Mouse (Mus musculus) midbrain, embryonic 15.5 days (tissue): ENCODE data around the gene Tm2d1. TPM values are rescaled to one million over a fixed set of nuclear protein-coding genes. Genes with fewer than 3 reads are reported as not detected.

ENCODE experiments used
- ATAC-seq: fragments of 200-750 bp; cut with Nextera tagmentation; replicated peaks from 2 replicates; pipeline ENCODE4 v1.8.0; 2017; ENCODE audit warnings: moderate TSS enrichment
- H3K27ac ChIP-seq: fragments of 300-500 bp; sonication (generic); 2 replicates; pipeline ENCODE4 v1.5.1; 2015; ENCODE audit warnings: mild to moderate bottlenecking, inconsistent platforms
- H3K27me3 ChIP-seq: fragments of 300-500 bp; sonication (generic); replicated peaks from 2 replicates; pipeline ENCODE4 v1.6.1; 2015; ENCODE audit warnings: inconsistent platforms
- H3K36me3 ChIP-seq: fragments of 300-500 bp; sonication (generic); replicated peaks from 2 replicates; pipeline ENCODE4 v1.6.1; 2015; ENCODE audit warnings: inconsistent platforms
- H3K4me1 ChIP-seq: fragments of 300-500 bp; sonication (generic); 2 replicates; pipeline ENCODE4 v1.6.1; 2015; ENCODE audit warnings: inconsistent platforms
- H3K4me2 ChIP-seq: fragments of 300-500 bp; sonication (generic); 2 replicates; pipeline ENCODE4 v1.6.1; 2015; ENCODE audit warnings: inconsistent platforms, mild to moderate bottlenecking, moderate library complexity
- H3K4me3 ChIP-seq: fragments of 300-500 bp; sonication (generic); 2 replicates; pipeline ENCODE4 v1.5.1; 2015; ENCODE audit warnings: mild to moderate bottlenecking, inconsistent platforms
- H3K9ac ChIP-seq: fragments of 300-500 bp; sonication (generic); 2 replicates; pipeline ENCODE4 v1.6.1; 2015; ENCODE audit warnings: mild to moderate bottlenecking, inconsistent platforms
- H3K9me3 ChIP-seq: fragments of 300-500 bp; sonication (generic); 2 replicates; pipeline ENCODE4 v1.6.1; 2016; ENCODE audit warnings: inconsistent platforms
- WGBS: fragments of 180-500 bp; shearing (Covaris S2); methylation state at CpG from one replicate; pipeline ENCODE4 v1.1.7; 2015; ENCODE audit warnings: mixed read lengths; 5-methylcytosine and 5-hydroxymethylcytosine counted together
- polyA plus RNA-seq: library from polyadenylated mRNA; unstranded; fragments of >200 nt; fragmentation: Nextera tagmentation; extraction: Ambion mirVana; gene quantifications from 2 replicates; pipeline ENCODE4 v1.2.1, GENCODE M21; 2015

Gene Tm2d1
- polyA plus RNA-seq, 1 experiment from 2014 or later = 118 TPM

DNA sequence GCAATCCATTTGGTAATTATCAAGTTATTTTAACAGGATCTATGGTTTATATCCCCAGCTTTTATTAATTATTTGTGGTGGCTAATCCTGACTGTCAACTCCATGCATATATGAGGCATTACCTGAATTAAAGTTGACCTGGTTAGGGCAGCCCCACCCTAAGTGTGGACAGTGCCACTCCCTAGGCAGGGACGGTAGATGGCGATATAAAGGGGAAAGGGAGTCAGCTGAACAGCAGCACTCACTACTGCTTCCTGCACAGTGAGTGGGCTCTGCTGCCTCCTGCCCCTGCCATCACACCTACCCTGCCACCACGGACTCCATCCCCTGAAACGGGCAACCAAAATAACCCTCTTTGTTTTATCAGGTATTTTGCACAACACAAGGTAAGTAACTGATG, 7.7 kb downstream of the Tm2d1 start:
- WGBS = 61% methylated on average over 4 of the region's 4 CpGs
- Histone ChIP-seq H3K9me3 (no peaks in the 10 kb centered on the region), H3K4me2 (no peak overlapping the region), H3K4me3 (no peak overlapping the region), H3K27ac (no peak overlapping the region), H3K4me1 (no peaks in the 10 kb centered on the region), H3K9ac (no peak overlapping the region), H3K27me3 (no peaks in the 10 kb centered on the region), H3K36me3 (0 out of 2 replicates have a peak, but pooled peaks cover 3% of the 10 kb centered on the region)
- no peak for ATAC-seq

DNA sequence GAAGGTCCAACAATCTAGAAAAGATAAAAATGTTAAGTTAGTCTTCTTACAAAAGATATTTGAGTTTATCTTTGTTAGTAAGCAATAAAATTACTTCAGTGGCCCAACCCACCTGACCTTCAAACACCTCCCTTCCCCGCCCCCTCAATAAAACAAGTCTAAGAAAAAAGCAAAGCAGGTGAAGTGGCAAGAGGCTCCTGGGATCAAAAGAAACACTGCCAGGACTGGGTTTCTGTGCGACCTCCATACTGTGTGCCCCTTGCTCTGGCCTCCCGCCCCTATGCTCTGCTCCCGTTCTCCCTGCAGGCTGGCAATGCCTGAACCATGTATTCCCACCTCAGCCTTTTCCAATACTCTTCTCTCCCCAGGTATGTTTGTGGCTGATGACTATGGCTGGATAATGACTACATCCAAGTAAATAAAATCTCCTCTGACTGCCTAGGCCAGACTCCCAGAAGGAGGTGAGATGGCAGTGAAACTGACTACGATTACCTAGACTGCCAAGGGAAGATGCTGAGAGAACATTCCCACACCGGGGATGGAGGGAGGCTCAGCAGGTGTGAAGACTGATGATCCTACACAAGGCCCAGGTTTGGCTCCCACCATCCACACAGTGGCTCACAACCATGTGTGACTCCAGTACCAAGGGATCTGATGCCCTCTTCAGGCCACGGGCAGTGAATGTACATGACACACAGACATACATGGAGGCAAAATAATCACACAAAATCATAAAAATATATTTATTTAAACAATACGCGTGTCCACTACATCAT, 24.9 kb downstream of the Tm2d1 start:
- Histone ChIP-seq H3K9ac (no peak overlapping the region), H3K4me3 (no peak overlapping the region), H3K4me2 (no peak overlapping the region), H3K9me3 (no peaks in the 10 kb centered on the region), H3K4me1 (no peaks in the 10 kb centered on the region), H3K27ac (no peak overlapping the region), H3K27me3 (no peaks in the 10 kb centered on the region), H3K36me3 (peaks cover 10% of the 10 kb centered on the region)
- no peak for ATAC-seq
- WGBS = 98% methylated on average over 9 of the region's 9 CpGs

DNA sequence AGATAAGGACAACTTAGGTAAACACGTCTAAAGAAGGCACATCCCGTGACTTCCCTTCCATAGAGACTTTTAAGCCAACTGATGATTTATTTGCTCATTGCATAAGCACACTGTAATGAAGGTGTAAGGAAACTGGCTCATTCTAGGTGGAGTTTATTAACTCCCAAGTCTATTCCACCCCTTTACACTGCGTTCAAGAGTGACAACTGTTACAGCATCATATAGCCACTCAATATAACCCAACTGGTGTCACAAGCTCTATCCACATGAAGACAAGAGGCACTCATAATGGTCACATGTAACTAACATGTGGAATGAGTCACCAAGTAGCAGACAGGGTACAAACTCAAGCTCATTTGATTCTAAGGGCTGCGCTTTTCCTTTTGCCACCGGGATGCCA, 34.5 kb downstream of the Tm2d1 start:
- no peak overlapping the region for H3K27ac ChIP-seq
- WGBS = 87% methylated on average over 5 of the region's 5 CpGs
- no peaks in the 10 kb centered on the region for H3K27me3 ChIP-seq
- no peak overlapping the region for H3K9ac ChIP-seq
- no peaks in the 10 kb centered on the region for H3K36me3 ChIP-seq
- H3K4me3 ChIP-seq = no peak overlapping the region
- H3K4me1 ChIP-seq = no peaks in the 10 kb centered on the region
- no peak for ATAC-seq
- H3K9me3 ChIP-seq = no peaks in the 10 kb centered on the region
- H3K4me2 ChIP-seq = no peak overlapping the region

DNA sequence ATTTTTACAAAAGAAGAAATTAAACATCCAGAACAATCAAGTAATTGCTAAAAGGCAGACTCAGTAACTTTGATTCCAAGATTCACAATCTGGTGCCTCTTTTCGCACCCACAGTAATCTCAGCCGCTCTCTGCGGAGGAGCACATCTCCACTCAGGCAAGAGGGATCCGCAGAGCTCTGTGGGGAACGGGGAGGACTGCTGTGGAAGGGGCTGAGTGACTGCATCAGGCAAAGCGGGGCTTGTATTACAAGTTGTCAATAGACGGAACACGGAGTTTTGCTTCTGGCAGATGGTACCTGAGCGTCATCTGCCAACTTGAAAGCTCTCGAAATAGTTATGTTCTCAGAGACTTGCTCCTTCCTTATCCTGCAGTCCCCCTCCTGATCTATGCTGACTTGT, 37.3 kb downstream of the Tm2d1 start:
- Histone ChIP-seq H3K36me3 (no peaks in the 10 kb centered on the region), H3K4me1 (no peaks in the 10 kb centered on the region), H3K27me3 (no peaks in the 10 kb centered on the region), H3K9me3 (no peaks in the 10 kb centered on the region), H3K4me2 (no peak overlapping the region), H3K9ac (no peak overlapping the region), H3K27ac (no peak overlapping the region), H3K4me3 (no peak overlapping the region)
- ATAC-seq = no peak
- WGBS = 89% methylated on average over 10 of the region's 10 CpGs

DNA sequence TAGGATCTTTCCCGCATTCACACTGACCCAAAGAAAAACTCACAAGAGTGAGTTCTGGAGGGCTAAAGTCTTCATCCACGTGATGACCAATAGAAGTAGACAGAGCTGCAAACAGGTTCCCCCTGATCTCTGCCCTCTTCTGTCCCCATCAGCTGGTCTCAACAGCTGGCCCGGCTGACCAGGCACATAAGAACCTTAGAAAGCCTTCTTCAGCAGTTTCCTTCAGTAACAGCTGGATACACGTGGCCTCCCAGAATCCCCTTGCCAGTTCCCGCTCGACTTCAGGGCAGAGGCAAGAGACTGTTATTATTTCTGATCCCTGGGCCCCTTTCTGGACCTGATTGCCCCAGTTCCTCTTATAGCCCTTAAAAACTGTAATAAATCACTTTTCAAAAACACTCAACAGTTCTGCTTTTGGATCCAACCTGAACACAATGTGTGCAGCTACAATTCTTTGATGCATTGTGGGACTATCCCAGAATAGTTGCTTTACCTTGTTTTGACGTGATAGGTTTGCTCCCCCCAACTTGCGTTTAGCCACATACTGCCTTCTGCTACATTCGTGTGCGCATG, 43.0 kb downstream of the Tm2d1 start:
- no peaks in the 10 kb centered on the region for H3K9me3 ChIP-seq
- no peaks in the 10 kb centered on the region for H3K36me3 ChIP-seq
- ATAC-seq = no peak
- no peak overlapping the region for H3K9ac ChIP-seq
- 81% methylated on average over 10 of the region's 10 CpGs for WGBS
- H3K27me3 ChIP-seq = no peaks in the 10 kb centered on the region
- H3K4me2 ChIP-seq = no peak overlapping the region
- no peak overlapping the region for H3K27ac ChIP-seq
- 0 out of 2 replicates have a peak, but pooled peaks cover 11% of the 10 kb centered on the region for H3K4me1 ChIP-seq
- no peak overlapping the region for H3K4me3 ChIP-seq

DNA sequence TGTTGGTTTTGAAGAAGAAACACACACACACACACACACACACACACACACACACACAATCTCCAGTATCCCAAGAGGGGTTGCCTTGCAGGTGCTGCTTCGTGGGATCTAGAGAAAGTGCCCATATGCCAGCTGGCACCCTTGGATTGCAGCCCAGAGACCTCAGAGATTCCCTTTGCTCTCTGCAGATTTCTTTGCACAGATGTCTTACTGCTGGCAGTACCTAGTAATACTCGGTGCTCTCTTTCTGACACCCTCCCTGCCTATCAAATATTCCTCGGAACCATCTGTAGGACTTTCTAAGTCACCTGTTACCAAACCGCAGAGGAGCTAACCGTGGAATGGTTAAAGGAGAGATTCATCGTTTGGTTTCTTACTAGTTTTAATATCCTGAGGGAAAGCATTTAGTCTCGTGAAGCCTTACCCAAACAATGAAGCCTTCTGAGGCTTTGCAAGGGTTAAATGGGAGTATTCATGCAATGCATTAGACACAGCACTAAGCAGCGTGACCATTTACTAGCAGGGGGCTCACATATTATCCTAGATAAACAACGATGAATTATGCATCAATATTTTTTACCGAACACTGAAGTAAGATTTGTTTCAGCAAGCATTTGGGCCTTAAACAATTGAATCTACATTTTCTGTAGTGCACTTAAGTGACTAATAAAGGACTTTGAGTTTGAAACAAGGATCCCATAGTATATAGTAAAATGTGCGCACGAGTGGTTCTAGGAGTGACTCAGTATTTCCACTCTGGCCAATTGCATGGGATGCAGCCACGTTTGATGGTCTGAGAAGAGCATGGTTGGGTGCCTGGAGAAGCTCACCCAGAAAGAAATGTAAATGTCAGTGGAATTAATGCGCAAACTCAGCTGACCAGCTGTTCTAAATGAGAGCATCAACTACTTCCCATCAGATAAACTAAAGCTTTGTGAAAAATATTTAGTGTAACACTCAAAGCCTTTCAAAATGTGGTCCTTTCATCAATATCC, 44.2 kb downstream of the Tm2d1 start:
- no peak overlapping the region for H3K4me3 ChIP-seq
- H3K4me1 ChIP-seq = 0 out of 2 replicates have a peak, but pooled peaks cover 11% of the 10 kb centered on the region
- WGBS = 36% methylated on average over 14 of the region's 14 CpGs
- H3K36me3 ChIP-seq = no peaks in the 10 kb centered on the region
- H3K9ac ChIP-seq = no peak overlapping the region
- H3K27ac ChIP-seq = no peak overlapping the region
- no peak overlapping the region for H3K4me2 ChIP-seq
- H3K9me3 ChIP-seq = no peaks in the 10 kb centered on the region
- ATAC-seq = peak; percentile 52; the same call in 1 of the 2 replicates
- H3K27me3 ChIP-seq = no peaks in the 10 kb centered on the region

DNA sequence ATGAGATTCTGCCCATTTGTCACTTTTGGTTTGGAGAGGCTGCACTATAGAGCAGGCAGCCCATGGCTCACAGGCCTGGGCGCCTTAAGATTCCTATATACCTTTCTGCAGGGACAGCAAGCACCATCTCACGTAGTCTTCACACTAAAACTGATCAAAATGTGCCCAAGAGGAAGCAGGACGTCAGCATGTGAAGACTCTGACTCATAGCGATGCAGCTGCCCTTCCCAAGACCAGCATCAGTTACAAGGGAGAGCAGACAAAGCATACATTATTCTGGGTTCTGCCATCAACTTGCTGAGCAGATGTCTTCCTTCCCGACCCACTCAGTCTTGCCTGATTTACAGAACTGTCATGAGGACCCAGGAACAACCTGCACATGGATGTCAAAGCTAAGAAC, 45.9 kb downstream of the Tm2d1 start:
- H3K4me1 ChIP-seq = 0 out of 2 replicates have a peak, but pooled peaks cover 11% of the 10 kb centered on the region
- ATAC-seq = no peak
- no peak overlapping the region for H3K4me3 ChIP-seq
- H3K9me3 ChIP-seq = no peaks in the 10 kb centered on the region
- H3K27me3 ChIP-seq = no peaks in the 10 kb centered on the region
- H3K4me2 ChIP-seq = no peak overlapping the region
- 85% methylated on average over 5 of the region's 5 CpGs for WGBS
- no peak overlapping the region for H3K9ac ChIP-seq
- no peaks in the 10 kb centered on the region for H3K36me3 ChIP-seq
- no peak overlapping the region for H3K27ac ChIP-seq

DNA sequence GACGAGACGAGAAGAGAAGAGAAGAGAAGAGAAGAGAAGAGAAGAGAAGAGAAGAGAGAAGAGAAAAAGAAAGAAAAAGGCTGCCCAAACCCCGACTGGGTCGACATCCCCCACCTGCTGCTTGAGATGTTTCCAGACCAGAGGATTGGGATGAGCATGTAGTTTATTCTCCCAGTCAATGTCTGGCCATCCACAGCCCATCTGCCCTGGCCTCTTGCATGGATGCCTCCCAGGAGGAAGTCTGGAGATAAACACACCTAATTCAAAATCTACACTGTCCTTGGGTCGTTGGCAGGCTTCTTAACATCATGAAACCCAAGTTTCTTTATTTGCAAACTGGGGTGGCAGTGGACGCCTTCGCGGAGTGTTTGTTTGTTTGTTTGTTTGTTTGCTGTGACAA, 47.4 kb downstream of the Tm2d1 start:
- Histone ChIP-seq H3K36me3 (no peaks in the 10 kb centered on the region), H3K4me1 (0 out of 2 replicates have a peak, but pooled peaks cover 11% of the 10 kb centered on the region), H3K4me3 (no peak overlapping the region), H3K27ac (no peak overlapping the region), H3K27me3 (no peaks in the 10 kb centered on the region), H3K9me3 (no peaks in the 10 kb centered on the region), H3K4me2 (no peak overlapping the region), H3K9ac (no peak overlapping the region)
- 86% methylated on average over 8 of the region's 8 CpGs for WGBS
- ATAC-seq = no peak

DNA sequence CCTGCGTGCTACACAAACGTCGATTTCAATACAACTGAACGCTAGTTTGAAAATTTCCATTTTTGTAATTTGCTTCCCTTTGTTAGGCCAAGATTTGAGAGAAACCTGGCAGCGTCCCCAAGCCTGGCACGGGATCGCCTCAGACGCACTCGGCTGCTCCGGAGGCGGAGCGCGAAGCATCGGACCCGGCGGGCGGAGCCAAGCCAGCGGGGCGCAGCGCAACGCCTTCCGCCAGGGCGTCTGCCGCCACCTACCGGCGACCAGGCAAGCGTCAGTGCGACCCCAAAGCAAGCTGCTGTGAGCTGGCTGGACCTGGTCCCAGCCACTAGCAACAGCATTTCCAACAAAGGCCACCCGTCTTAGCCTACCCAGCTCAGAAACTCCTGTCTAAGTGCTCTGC, 60.9 kb downstream of the Tm2d1 start:
- H3K27me3 ChIP-seq = no peaks in the 10 kb centered on the region
- H3K9ac ChIP-seq = peak overlapping the region; percentile 57
- under 1% methylated on average over 29 of the region's 29 CpGs for WGBS
- H3K4me3 ChIP-seq = peak overlapping the region; percentile 44
- H3K4me1 ChIP-seq = peaks cover 9% of the 10 kb centered on the region
- H3K4me2 ChIP-seq = peak overlapping the region; percentile 82
- H3K36me3 ChIP-seq = no peaks in the 10 kb centered on the region
- 0 out of 2 replicates have a peak, but pooled peaks cover 3% of the 10 kb centered on the region for H3K9me3 ChIP-seq
- peak; percentile 96 for ATAC-seq
- peak overlapping the region; percentile 80 for H3K27ac ChIP-seq

DNA sequence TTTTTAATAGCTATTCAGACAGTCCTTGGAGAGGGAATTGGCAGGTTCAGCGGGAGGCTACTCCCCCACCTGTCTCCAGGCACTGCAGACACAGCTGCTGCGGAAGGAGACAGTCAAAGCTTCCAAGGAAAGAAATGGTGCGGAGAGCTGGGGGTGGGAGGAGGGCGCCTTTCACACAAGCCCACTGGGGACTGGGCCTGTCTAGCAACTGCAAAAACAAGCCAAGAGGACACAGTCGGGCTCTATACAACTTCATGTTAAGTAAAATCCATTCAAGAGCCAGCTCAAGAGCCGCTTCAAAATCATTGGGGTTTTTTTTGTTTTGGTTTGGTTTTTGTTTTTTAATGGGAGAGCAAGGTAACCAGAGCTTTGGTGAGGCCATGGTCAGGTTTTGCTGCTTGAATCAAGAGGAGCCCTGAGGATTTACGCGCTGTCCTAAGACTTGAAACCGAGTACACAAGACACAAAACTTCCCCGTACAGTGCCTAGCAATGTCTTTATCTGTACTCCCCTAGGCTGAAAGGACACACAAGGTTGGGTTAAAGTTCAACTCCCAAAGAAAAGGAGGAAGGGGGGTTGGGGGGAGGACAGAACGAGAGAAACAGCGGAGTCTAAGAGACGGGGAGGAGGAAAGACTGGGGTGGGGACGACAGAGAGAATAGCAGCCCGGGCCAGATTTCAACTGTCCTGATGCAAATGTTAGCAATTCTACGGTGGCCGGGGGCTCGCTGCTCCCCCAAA, 61.6 kb downstream of the Tm2d1 start:
- no peaks in the 10 kb centered on the region for H3K36me3 ChIP-seq
- H3K27me3 ChIP-seq = no peaks in the 10 kb centered on the region
- H3K4me1 ChIP-seq = peaks cover 9% of the 10 kb centered on the region
- peak overlapping the region; percentile 82 for H3K4me2 ChIP-seq
- peak overlapping the region; percentile 80 for H3K27ac ChIP-seq
- ATAC-seq = peak; percentile 83
- H3K9ac ChIP-seq = peak overlapping the region; percentile 57
- H3K4me3 ChIP-seq = peak overlapping the region; percentile 44
- 2% methylated on average over 18 of the region's 18 CpGs for WGBS
- H3K9me3 ChIP-seq = 0 out of 2 replicates have a peak, but pooled peaks cover 3% of the 10 kb centered on the region

DNA sequence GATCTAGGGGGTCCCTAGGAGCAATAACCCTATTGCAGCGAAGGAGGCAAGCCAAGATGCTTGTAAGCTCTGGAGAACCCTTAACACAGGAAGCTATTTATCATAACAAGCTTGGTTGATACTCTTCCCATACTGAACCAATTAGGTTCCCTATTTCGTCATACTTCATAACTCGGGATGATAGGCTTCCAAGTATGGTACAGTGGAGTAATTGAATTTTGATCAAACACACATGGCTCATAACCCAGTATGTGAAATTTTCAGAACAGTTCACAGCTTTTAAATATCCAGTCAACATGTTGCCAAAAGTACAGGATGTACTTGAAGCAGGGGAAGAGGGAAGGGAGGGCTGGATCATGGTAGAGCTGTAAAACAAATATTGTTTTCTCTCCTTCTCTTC, 64.3 kb downstream of the Tm2d1 start:
- Histone ChIP-seq H3K4me2 (no peak overlapping the region), H3K4me3 (no peak overlapping the region), H3K4me1 (peaks cover 9% of the 10 kb centered on the region), H3K27ac (no peak overlapping the region), H3K9me3 (no peaks in the 10 kb centered on the region), H3K36me3 (no peaks in the 10 kb centered on the region), H3K27me3 (no peaks in the 10 kb centered on the region), H3K9ac (no peak overlapping the region)
- no peak for ATAC-seq
- 84% methylated on average over 3 of the region's 3 CpGs for WGBS
